Mouse (Mus musculus) MEL (cell line): Measurements from ENCODE around the gene Frmd7. TPM values are rescaled to one million over a fixed set of nuclear protein-coding genes. Genes with fewer than 3 reads are reported as not detected.

ENCODE experiments used
- DNase-seq: peaks from one replicate; pipeline ENCODE4 v3.0.0; 2011; ENCODE audit warnings: low read depth, low spot score
- H3K27ac ChIP-seq: 2 replicates; pipeline ENCODE4 v1.5.1; 2012; ENCODE audit warnings: low read depth, mild to moderate bottlenecking, control low read depth, low read length, moderate library complexity; ENCODE audit not compliant: control insufficient read depth
- H3K27me3 ChIP-seq, 2 experiments: fragments of 150-350 bp in 1 of 2; sonication (generic) in 1 of 2; 2 replicates each; pipeline ENCODE4 v1.6.1; 2012; ENCODE audit warnings: low read length in 2 of 2, mild to moderate bottlenecking in 2 of 2, improper control_type of control experiment in 1 of 2, moderate library complexity in 1 of 2; ENCODE audit not compliant: insufficient read depth in 2 of 2, control insufficient read depth in 1 of 2
- H3K36me3 ChIP-seq, 2 experiments: 2 replicates each; pipeline ENCODE4 v1.6.1; 2012 to 2014; ENCODE audit warnings: low read length in 2 of 2, improper control_type of control experiment in 1 of 2, inconsistent platforms in 1 of 2, mild to moderate bottlenecking in 1 of 2; ENCODE audit not compliant: insufficient read depth in 2 of 2, control insufficient read depth in 1 of 2
- H3K4me1 ChIP-seq, 2 experiments: fragments of 150-350 bp in 1 of 2; sonication (generic) in 1 of 2; 2 replicates each; pipeline ENCODE4 v1.6.1; 2012; ENCODE audit warnings: low read length in 2 of 2, improper control_type of control experiment in 1 of 2, mild to moderate bottlenecking in 1 of 2; ENCODE audit not compliant: insufficient read depth in 2 of 2, control insufficient read depth in 1 of 2
- H3K4me3 ChIP-seq, 2 experiments: fragments of 150-350 bp in 1 of 2; sonication (generic) in 1 of 2; 2 replicates each; pipeline ENCODE4 v1.5.1; 2012; ENCODE audit warnings: low read depth in 2 of 2, low read length in 2 of 2, mild to moderate bottlenecking in 2 of 2, moderate library complexity in 2 of 2, control low read depth in 1 of 2, improper control_type of control experiment in 1 of 2; ENCODE audit not compliant: control insufficient read depth in 1 of 2, insufficient read depth in 1 of 2
- H3K79me2 ChIP-seq: 2 replicates; pipeline ENCODE4 v1.6.1; 2012; ENCODE audit warnings: mild to moderate bottlenecking, low read length, moderate library complexity; ENCODE audit not compliant: control insufficient read depth, poor library complexity, insufficient read depth
- H3K9ac ChIP-seq: 2 replicates; pipeline ENCODE4 v1.6.1; 2012; ENCODE audit warnings: low read depth, mild to moderate bottlenecking, control low read depth, low read length, moderate library complexity; ENCODE audit not compliant: control insufficient read depth, poor library complexity, severe bottlenecking
- H3K9me3 ChIP-seq: fragments of 150-350 bp; sonication (generic); replicated peaks from 2 replicates; pipeline ENCODE4 v1.6.1; 2012; ENCODE audit warnings: mild to moderate bottlenecking, low read length, improper control_type of control experiment, moderate library complexity; ENCODE audit not compliant: insufficient read depth
- CHD2 ChIP-seq: IDR thresholded peaks from 2 replicates; pipeline ENCODE4 v1.6.1; 2011; ENCODE audit warnings: low read length, improper control_type of control experiment
- CTCF ChIP-seq, 3 experiments: IDR thresholded peaks in 2 of 3; conservative IDR thresholded peaks in 1 of 3; 2 replicates each; pipeline ENCODE4 v1.5.1; 2011 to 2012; ENCODE audit warnings: low read length in 3 of 3, low read depth in 2 of 3, mild to moderate bottlenecking in 2 of 3, improper control_type of control experiment in 1 of 3, inconsistent platforms in 1 of 3, mixed read lengths in 1 of 3, moderate library complexity in 1 of 3; ENCODE audit not compliant: control insufficient read depth in 1 of 3, insufficient read depth in 1 of 3, poor library complexity in 1 of 3, severe bottlenecking in 1 of 3
- E2F4 ChIP-seq: IDR thresholded peaks from 2 replicates; pipeline ENCODE4 v1.6.1; 2011; ENCODE audit warnings: low read depth, low read length, improper control_type of control experiment, borderline replicate concordance
- EP300 ChIP-seq, 2 experiments: IDR thresholded peaks; 2 replicates each; pipeline ENCODE4 v1.6.1; 2011; ENCODE audit warnings: improper control_type of control experiment in 2 of 2, low read length in 2 of 2, low read depth in 1 of 2, mild to moderate bottlenecking in 1 of 2
- GATA1 ChIP-seq: IDR thresholded peaks from 2 replicates; pipeline ENCODE4 v1.6.1; 2011; ENCODE audit warnings: low read depth, low read length, improper control_type of control experiment
- HCFC1 ChIP-seq: IDR thresholded peaks from 2 replicates; pipeline ENCODE4 v1.6.1; 2012; ENCODE audit warnings: low read depth, mild to moderate bottlenecking, inconsistent platforms, low read length, improper control_type of control experiment, moderate library complexity
- JUND ChIP-seq: IDR thresholded peaks from 2 replicates; pipeline ENCODE4 v1.6.1; 2011; ENCODE audit warnings: low read depth, mild to moderate bottlenecking, improper control_type of control experiment, low read length
- MAFK ChIP-seq: IDR thresholded peaks from 2 replicates; pipeline ENCODE4 v1.6.1; 2011; ENCODE audit warnings: low read depth, mild to moderate bottlenecking, low read length, improper control_type of control experiment, borderline replicate concordance
- MXI1 ChIP-seq: IDR thresholded peaks from 2 replicates; pipeline ENCODE4 v1.6.1; 2011; ENCODE audit warnings: mild to moderate bottlenecking, low read depth, low read length, improper control_type of control experiment
- MYC ChIP-seq: IDR thresholded peaks from 2 replicates; pipeline ENCODE4 v1.6.1; 2011; ENCODE audit warnings: low read depth, mild to moderate bottlenecking, low read length, improper control_type of control experiment, moderate library complexity
- POLR2AphosphoS2 ChIP-seq: IDR thresholded peaks from 2 replicates; pipeline ENCODE4 v1.6.1; 2011; ENCODE audit warnings: low read length, improper control_type of control experiment
- RAD21 ChIP-seq: IDR thresholded peaks from 2 replicates; pipeline ENCODE4 v1.6.1; 2011; ENCODE audit warnings: mild to moderate bottlenecking, low read depth, low read length, improper control_type of control experiment
- SIN3A ChIP-seq: IDR thresholded peaks from 2 replicates; pipeline ENCODE4 v1.6.1; 2012; ENCODE audit warnings: low read length, improper control_type of control experiment, inconsistent platforms
- TAL1 ChIP-seq: IDR thresholded peaks from 2 replicates; pipeline ENCODE4 v1.6.1; 2012; ENCODE audit warnings: mild to moderate bottlenecking, inconsistent platforms, low read length, moderate library complexity, mixed read lengths
- TCF12 ChIP-seq: IDR thresholded peaks from 2 replicates; pipeline ENCODE4 v1.6.1; 2014; ENCODE audit warnings: low read depth, mild to moderate bottlenecking, inconsistent platforms, low read length, improper control_type of control experiment, moderate library complexity
- USF2 ChIP-seq, 2 experiments: IDR thresholded peaks; 2 replicates each; pipeline ENCODE4 v1.6.1; 2011 to 2012; ENCODE audit warnings: improper control_type of control experiment in 2 of 2, low read length in 2 of 2, borderline replicate concordance in 1 of 2, inconsistent platforms in 1 of 2, low read depth in 1 of 2, mild to moderate bottlenecking in 1 of 2; ENCODE audit not compliant: insufficient read depth in 1 of 2
- ZC3H11A ChIP-seq: IDR thresholded peaks from 2 replicates; pipeline ENCODE4 v1.6.1; 2012; ENCODE audit warnings: low read depth, mild to moderate bottlenecking, inconsistent platforms, low read length, improper control_type of control experiment
- ZKSCAN1 ChIP-seq: IDR thresholded peaks from 2 replicates; pipeline ENCODE4 v1.6.1; 2012; ENCODE audit warnings: low read depth, mild to moderate bottlenecking, inconsistent platforms, low read length, improper control_type of control experiment, moderate library complexity
- ZMIZ1 ChIP-seq: IDR thresholded peaks from 2 replicates; pipeline ENCODE4 v1.6.1; 2012; ENCODE audit warnings: low read depth, mild to moderate bottlenecking, inconsistent platforms, low read length, improper control_type of control experiment, moderate library complexity
- polyA plus RNA-seq, 2 experiments: library from polyadenylated mRNA; stranded (reverse) in 1 of 2; unstranded in 1 of 2; fragments of >175 nt in 1 of 2; fragments of >200 nt in 1 of 2; gene quantifications; 2 replicates each; pipeline versions ENCODE4 v1.2.1 to v1.2.4; 2012; ENCODE audit warnings: low replicate concordance in 2 of 2, low read depth in 1 of 2; ENCODE audit not compliant: insufficient read length in 2 of 2, insufficient read depth in 1 of 2, missing spikeins in 1 of 2
- total RNA-seq: library from RNA; depleted of rRNA; stranded (reverse); fragments of 300-350 nt; gene quantifications from 2 replicates; pipeline ENCODE4 v1.2.3, GENCODE M21; 2012; rRNA removed

Gene Frmd7
- total RNA-seq (not detected in 2 replicates), polyA plus RNA-seq (not detected)

- Histone ChIP-seq H3K27me3 (no peaks in the 10 kb centered on the region), H3K79me2 (no peaks in the 10 kb centered on the region), H3K4me3 (no peak within 1 kb of the TSS), H3K36me3 (peaks cover 0 to 10% of the 10 kb centered on the region in 2 experiments; a peak in 2 of 4 replicates), H3K4me1 (peaks cover 2 to 4% of the 10 kb centered on the region in 2 experiments; a peak in 3 of 4 replicates), H3K9ac (no peak within 1 kb of the TSS), H3K9me3 (no peaks in the 10 kb centered on the region), H3K27ac (no peak within 1 kb of the TSS)
- no peak for DNase-seq
- no peak for TF ChIP-seq TCF12
- no peak for TF ChIP-seq MXI1
- TF ChIP-seq GATA1: no peak
- no peak for TF ChIP-seq MYC
- TF ChIP-seq RAD21: no peak
- TF ChIP-seq CHD2: no peak
- no peak for TF ChIP-seq JUND
- no peak for TF ChIP-seq CTCF (IDR thresholded peaks at IDR 0.05 in 2 of 3, conservative IDR thresholded peaks at IDR 0.05 in 1 of 3; ENCODE audit: control insufficient read depth in 1 of 3, insufficient read depth in 1 of 3, low read depth in 2 of 3, low read length in 3 of 3, poor library complexity in 1 of 3, severe bottlenecking in 1 of 3)
- TF ChIP-seq HCFC1: no peak
- no peak for TF ChIP-seq MAFK
- no peak for TF ChIP-seq SIN3A
- TF ChIP-seq POLR2AphosphoS2: no peak
- TF ChIP-seq USF2 (IDR thresholded peaks at IDR 0.05; ENCODE audit: borderline replicate concordance in 1 of 2, insufficient read depth in 1 of 2, low read depth in 1 of 2, low read length in 2 of 2): no peak
- no peak for TF ChIP-seq EP300 (IDR thresholded peaks at IDR 0.05; ENCODE audit: low read depth in 1 of 2, low read length in 2 of 2)
- TF ChIP-seq ZKSCAN1: no peak
- TF ChIP-seq ZMIZ1: no peak
- TF ChIP-seq ZC3H11A: no peak
- no peak for TF ChIP-seq E2F4
Observed at GRCm38 (mm10) chrX:50942610-50943009, at the start of gene Frmd7. Gene Frmd7 (minus strand): TSS chrX:50942710.

DNA sequence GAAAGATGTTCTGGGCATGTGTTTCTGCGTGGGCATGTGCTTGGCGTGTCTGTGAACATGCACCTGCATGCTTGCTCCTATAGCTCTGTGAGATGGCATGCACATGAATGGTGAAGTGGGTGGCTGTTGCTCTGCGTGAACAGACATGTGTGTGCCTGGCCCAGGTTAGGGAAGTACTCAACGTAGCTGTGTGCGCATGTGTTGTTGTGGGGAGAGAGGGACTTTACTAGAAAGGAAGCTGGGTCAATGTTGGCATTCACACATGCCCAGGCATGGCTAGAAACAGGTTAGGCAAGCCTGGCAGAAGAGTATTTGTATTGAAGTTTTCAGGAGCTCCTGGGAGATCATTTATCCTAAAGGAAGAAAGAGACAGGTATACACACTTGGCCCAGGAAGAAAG, 48.8 kb upstream of the Frmd7 start:
- peaks cover 0 to 5% of the 10 kb centered on the region in 2 experiments; a peak in 1 of 4 replicates for H3K4me1 ChIP-seq
- TF ChIP-seq CTCF (IDR thresholded peaks at IDR 0.05 in 2 of 3, conservative IDR thresholded peaks at IDR 0.05 in 1 of 3; ENCODE audit: control insufficient read depth in 1 of 3, insufficient read depth in 1 of 3, low read depth in 2 of 3, low read length in 3 of 3, poor library complexity in 1 of 3, severe bottlenecking in 1 of 3): no peak
- TF ChIP-seq TAL1: no peak
- no peaks in the 10 kb centered on the region for H3K27me3 ChIP-seq
- H3K4me3 ChIP-seq: no peak overlapping the region
- H3K27ac ChIP-seq: no peak overlapping the region
- H3K9ac ChIP-seq: no peak overlapping the region
- no peaks in the 10 kb centered on the region for H3K79me2 ChIP-seq
- H3K36me3 ChIP-seq: peaks cover 0 to 4% of the 10 kb centered on the region in 2 experiments; a peak in 2 of 4 replicates
- DNase-seq: no peak
- no peaks in the 10 kb centered on the region for H3K9me3 ChIP-seq
